Mouse (Mus musculus) embryonic facial prominence, embryonic 12.5 days (tissue): Measurements from ENCODE around the gene Galnt13. TPM values are rescaled to one million over a fixed set of nuclear protein-coding genes. Genes with fewer than 3 reads are reported as not detected.
"Not testable (repeated sequence)": the region's sequence is repeated elsewhere in the genome, so short reads cannot be mapped to it uniquely, and the experiment has no call there.

ENCODE experiments used
- ATAC-seq: fragments of 200-750 bp; cut with Nextera tagmentation; 2 replicates; pipeline ENCODE4 v1.8.0; 2017; ENCODE audit not compliant: insufficient number of reproducible peaks, insufficient read depth, low FRiP score, low TSS enrichment
- H3K27ac ChIP-seq: fragments of 300-500 bp; sonication (generic); 2 replicates; pipeline ENCODE4 v1.5.1; 2016; ENCODE audit warnings: mild to moderate bottlenecking
- H3K27me3 ChIP-seq: fragments of 300-500 bp; sonication (generic); 2 replicates; pipeline ENCODE4 v1.6.1; 2016; ENCODE audit warnings: mild to moderate bottlenecking, moderate library complexity
- H3K36me3 ChIP-seq: fragments of 300-500 bp; sonication (generic); 2 replicates; pipeline ENCODE4 v1.6.1; 2016; ENCODE audit warnings: mild to moderate bottlenecking
- H3K4me1 ChIP-seq: fragments of 300-500 bp; sonication (generic); 2 replicates; pipeline ENCODE4 v1.6.1; 2016
- H3K4me2 ChIP-seq: fragments of 300-500 bp; sonication (generic); replicated peaks from 2 replicates; pipeline ENCODE4 v1.6.1; 2016; ENCODE audit warnings: mild to moderate bottlenecking, moderate library complexity
- H3K4me3 ChIP-seq: fragments of 300-500 bp; sonication (generic); 2 replicates; pipeline ENCODE4 v1.5.1; 2016; ENCODE audit warnings: mild to moderate bottlenecking
- H3K9ac ChIP-seq: fragments of 300-500 bp; sonication (generic); 2 replicates; pipeline ENCODE4 v1.6.1; 2016; ENCODE audit warnings: mild to moderate bottlenecking, moderate library complexity
- H3K9me3 ChIP-seq: fragments of 300-500 bp; sonication (generic); 2 replicates; pipeline ENCODE4 v1.6.1; 2016; ENCODE audit warnings: mild to moderate bottlenecking, moderate library complexity
- WGBS: fragments of 180-500 bp; shearing (Covaris S2); methylation state at CpG from one replicate; pipeline ENCODE4 v1.1.7; 2016; 5-methylcytosine and 5-hydroxymethylcytosine counted together
- polyA plus RNA-seq: library from polyadenylated mRNA; unstranded; fragments of >200 nt; fragmentation: Nextera tagmentation; extraction: Ambion mirVana; gene quantifications from 2 replicates; pipeline ENCODE4 v1.2.1, GENCODE M21; 2016

Galnt13 gene
- polyA plus RNA-seq, 1 experiment from 2014 or later = 2.6 TPM

DNA sequence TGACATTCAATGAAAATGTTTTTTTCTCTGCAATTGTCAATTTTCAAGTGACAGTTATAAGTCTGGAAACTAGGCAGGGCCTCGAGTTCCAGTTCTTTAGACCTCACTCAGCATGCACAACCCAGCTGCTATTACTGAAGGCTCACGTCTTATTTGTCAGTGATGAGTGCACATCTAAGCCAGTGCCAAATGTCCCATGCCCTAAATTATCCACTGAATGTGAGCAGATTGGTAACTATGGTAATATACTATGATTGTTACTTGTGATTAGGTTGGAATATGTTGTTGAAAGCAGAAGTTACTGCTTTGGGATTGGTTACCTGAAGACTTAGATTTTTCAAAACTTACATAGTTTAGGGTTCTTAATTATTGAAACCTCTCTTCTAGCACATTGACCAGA lies 131.1 kb downstream of the Galnt13 start:
- Histone ChIP-seq H3K27ac (no peak overlapping the region), H3K4me2 (no peak overlapping the region), H3K9me3 (no peaks in the 10 kb centered on the region), H3K4me1 (no peaks in the 10 kb centered on the region), H3K36me3 (no peaks in the 10 kb centered on the region), H3K27me3 (no peaks in the 10 kb centered on the region), H3K4me3 (no peak overlapping the region), H3K9ac (no peak overlapping the region)
- ATAC-seq = no peak
- WGBS = 67% methylated on average over 2 of the region's 2 CpGs

- Histone ChIP-seq H3K9ac (no peak overlapping the region), H3K27ac (no peak overlapping the region), H3K4me3 (no peak overlapping the region), H3K4me2 (no peak overlapping the region), H3K4me1 (no peaks in the 10 kb centered on the region), H3K9me3 (no peaks in the 10 kb centered on the region), H3K27me3 (no peaks in the 10 kb centered on the region), H3K36me3 (no peaks in the 10 kb centered on the region)
- ATAC-seq = no peak
- 88% methylated on average over 9 of the region's 9 CpGs for WGBS
Observed at GRCm38 (mm10) chr2:54567632-54568031, 131.5 kb downstream of the Galnt13 start.

GRCm38 (mm10) chr2:54713817-54714216 lies 277.7 kb downstream of the Galnt13 start:
- H3K27me3 ChIP-seq, H3K4me2 ChIP-seq, H3K9ac ChIP-seq, ATAC-seq, H3K9me3 ChIP-seq, H3K36me3 ChIP-seq, H3K27ac ChIP-seq, H3K4me3 ChIP-seq, H3K4me1 ChIP-seq: not testable (repeated sequence)
- no CpG with 5 or more reads among the region's 5 CpGs for WGBS

- WGBS = 57% methylated on average over 2 of the region's 2 CpGs
- H3K4me2 ChIP-seq = no peak overlapping the region
- H3K9me3 ChIP-seq = no peaks in the 10 kb centered on the region
- H3K27me3 ChIP-seq = no peaks in the 10 kb centered on the region
- H3K4me3 ChIP-seq = no peak overlapping the region
- ATAC-seq = no peak
- no peak overlapping the region for H3K9ac ChIP-seq
- H3K4me1 ChIP-seq = no peaks in the 10 kb centered on the region
- no peaks in the 10 kb centered on the region for H3K36me3 ChIP-seq
- H3K27ac ChIP-seq = no peak overlapping the region
Observed at GRCm38 (mm10) chr2:54751232-54751631, 315.1 kb downstream of the Galnt13 start.

DNA sequence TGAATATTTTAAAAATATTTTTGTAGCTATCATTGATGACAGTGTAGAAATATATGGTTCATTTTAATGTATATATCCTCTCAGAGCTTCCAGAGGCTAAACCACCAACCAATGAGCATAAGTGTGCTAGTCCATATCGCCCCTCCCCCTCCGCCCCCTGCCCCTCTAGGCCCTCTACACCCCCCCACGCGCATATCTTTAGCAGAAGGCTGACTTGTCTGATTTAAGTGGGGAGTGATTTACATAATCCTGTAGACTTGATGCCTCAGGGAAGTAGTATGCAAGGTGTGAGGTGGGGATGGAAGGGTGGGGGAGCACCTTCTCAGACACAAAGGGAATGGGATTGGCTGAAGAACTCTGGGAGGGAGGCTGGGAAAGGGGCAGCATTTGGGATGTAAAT lies 323.7 kb downstream of the Galnt13 start:
- Histone ChIP-seq H3K4me2 (no peak overlapping the region), H3K27me3 (no peaks in the 10 kb centered on the region), H3K36me3 (no peaks in the 10 kb centered on the region), H3K4me3 (no peak overlapping the region), H3K9ac (no peak overlapping the region), H3K4me1 (no peaks in the 10 kb centered on the region), H3K9me3 (no peaks in the 10 kb centered on the region), H3K27ac (no peak overlapping the region)
- 33% methylated on average over 4 of the region's 4 CpGs for WGBS
- ATAC-seq = no peak

GRCm38 (mm10) chr2:54778790-54779273 lies 342.7 kb downstream of the Galnt13 start:
- H3K4me3 ChIP-seq = no peak overlapping the region
- no peaks in the 10 kb centered on the region for H3K4me1 ChIP-seq
- ATAC-seq = no peak
- no peak overlapping the region for H3K27ac ChIP-seq
- WGBS = 83% methylated on average over 2 of the region's 2 CpGs
- H3K36me3 ChIP-seq = no peaks in the 10 kb centered on the region
- no peak overlapping the region for H3K9ac ChIP-seq
- no peaks in the 10 kb centered on the region for H3K9me3 ChIP-seq
- no peak overlapping the region for H3K4me2 ChIP-seq
- H3K27me3 ChIP-seq = no peaks in the 10 kb centered on the region

DNA sequence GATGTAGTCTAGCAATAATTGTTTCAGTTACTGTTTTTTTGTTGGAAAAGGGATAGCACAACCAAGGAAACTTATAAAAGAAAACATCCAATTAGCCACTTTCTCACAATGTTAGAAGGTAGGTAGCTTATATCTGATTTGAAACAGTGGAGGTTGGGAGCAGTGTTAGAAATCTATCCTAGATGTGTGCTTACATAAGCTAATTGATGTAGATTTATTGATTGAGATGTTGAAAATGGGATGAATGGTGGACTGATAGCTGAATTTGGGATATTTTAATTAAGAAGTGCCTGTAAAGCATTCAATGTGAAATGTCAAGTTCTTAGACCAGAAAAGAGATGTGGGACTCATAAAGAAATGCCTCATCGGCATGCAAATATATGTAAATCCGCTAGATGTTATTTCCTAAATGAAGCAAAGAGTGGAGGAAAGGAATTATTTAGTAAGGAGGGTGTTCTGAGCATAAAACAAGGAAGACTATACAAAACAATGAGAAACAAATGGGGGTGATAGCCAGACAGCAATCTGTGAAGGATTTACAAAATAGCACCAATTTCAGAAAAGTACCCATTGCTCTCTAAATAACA lies 377.6 kb downstream of the Galnt13 start:
- Histone ChIP-seq H3K9ac (no peak overlapping the region), H3K4me3 (no peak overlapping the region), H3K36me3 (no peaks in the 10 kb centered on the region), H3K4me2 (no peak overlapping the region), H3K27ac (no peak overlapping the region), H3K4me1 (no peaks in the 10 kb centered on the region), H3K9me3 (no peaks in the 10 kb centered on the region), H3K27me3 (no peaks in the 10 kb centered on the region)
- 76% methylated on average over 2 of the region's 2 CpGs for WGBS
- ATAC-seq = no peak

GRCm38 (mm10) chr2:54841245-54841644 lies 405.1 kb downstream of the Galnt13 start:
- H3K4me2 ChIP-seq = no peak overlapping the region
- no peaks in the 10 kb centered on the region for H3K9me3 ChIP-seq
- H3K27ac ChIP-seq = no peak overlapping the region
- no peaks in the 10 kb centered on the region for H3K4me1 ChIP-seq
- H3K4me3 ChIP-seq = no peak overlapping the region
- H3K27me3 ChIP-seq = no peaks in the 10 kb centered on the region
- 42% methylated on average over 1 of the region's 1 CpGs for WGBS
- no peak overlapping the region for H3K9ac ChIP-seq
- ATAC-seq = no peak
- H3K36me3 ChIP-seq = no peaks in the 10 kb centered on the region

DNA sequence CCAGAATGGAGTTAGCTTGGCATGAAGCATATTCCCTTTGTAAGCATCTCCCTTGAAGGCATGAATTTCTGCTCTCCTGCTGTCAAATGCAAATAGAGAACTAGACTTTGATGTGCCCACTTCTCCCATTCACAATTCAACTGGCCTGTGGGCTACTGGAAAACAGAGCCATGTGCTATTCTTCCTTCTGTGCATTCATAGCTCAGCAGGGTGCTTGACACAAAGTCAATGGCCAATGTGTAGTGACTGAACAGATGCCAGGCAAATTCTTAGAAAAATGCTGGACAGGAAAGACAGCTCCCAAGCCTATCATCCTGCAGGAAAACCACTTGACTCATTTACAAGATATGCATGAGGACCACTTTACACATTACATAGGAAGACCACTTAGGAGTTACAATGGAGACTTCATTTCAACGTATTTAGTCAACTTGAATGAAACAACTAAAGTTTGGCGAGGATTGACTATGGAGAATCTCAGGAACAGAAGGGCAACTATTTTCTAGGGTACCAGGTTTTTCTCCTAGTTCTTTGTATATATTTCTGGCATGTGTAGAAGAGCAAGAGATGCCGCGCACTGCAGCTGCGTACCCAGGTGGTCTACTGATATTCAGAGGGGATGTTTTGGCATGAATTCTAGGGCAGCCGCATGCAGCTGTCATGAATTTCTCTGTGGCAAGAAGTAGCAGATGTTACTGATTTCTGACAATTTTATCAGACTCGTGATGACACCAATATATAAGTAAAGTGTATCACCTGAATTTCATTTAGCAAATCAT lies 470.4 kb downstream of the Galnt13 start:
- Histone ChIP-seq H3K4me3 (no peak overlapping the region), H3K9me3 (no peaks in the 10 kb centered on the region), H3K4me1 (no peaks in the 10 kb centered on the region), H3K9ac (no peak overlapping the region), H3K36me3 (no peaks in the 10 kb centered on the region), H3K27me3 (no peaks in the 10 kb centered on the region), H3K27ac (no peak overlapping the region), H3K4me2 (no peak overlapping the region)
- no peak for ATAC-seq
- WGBS = 77% methylated on average over 7 of the region's 7 CpGs

DNA sequence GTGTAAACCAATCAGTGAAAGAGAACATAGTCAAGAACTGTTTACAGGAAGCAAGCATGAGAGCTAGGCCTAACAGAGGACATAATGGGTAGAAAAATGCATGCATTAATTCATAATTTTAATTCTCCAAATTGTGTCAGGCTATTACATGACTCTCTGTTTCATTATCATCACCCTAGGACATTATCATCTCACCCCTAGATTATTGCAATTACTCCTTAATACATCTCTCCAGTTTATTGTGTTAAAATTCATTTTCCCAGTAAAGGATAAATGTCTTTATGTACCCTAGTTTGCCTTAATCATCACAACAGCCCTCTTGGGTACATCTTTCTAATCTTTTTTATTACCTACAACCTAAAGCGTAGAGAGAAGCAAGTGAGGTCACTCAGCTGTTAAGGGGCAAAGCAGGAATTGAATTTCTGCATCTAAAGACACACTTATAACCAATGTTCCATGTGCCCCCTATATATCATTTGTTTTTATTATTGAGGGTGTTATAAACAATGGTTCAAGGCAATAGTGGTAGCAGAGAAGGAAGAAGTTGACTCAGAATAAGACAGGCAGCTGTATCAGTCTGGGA lies 479.1 kb downstream of the Galnt13 start:
- Histone ChIP-seq H3K9me3 (no peaks in the 10 kb centered on the region), H3K36me3 (no peaks in the 10 kb centered on the region), H3K4me1 (no peaks in the 10 kb centered on the region), H3K27ac (no peak overlapping the region), H3K27me3 (no peaks in the 10 kb centered on the region), H3K4me2 (no peak overlapping the region), H3K9ac (no peak overlapping the region), H3K4me3 (no peak overlapping the region)
- ATAC-seq = no peak
- 80% methylated on average over 1 of the region's 1 CpGs for WGBS

DNA sequence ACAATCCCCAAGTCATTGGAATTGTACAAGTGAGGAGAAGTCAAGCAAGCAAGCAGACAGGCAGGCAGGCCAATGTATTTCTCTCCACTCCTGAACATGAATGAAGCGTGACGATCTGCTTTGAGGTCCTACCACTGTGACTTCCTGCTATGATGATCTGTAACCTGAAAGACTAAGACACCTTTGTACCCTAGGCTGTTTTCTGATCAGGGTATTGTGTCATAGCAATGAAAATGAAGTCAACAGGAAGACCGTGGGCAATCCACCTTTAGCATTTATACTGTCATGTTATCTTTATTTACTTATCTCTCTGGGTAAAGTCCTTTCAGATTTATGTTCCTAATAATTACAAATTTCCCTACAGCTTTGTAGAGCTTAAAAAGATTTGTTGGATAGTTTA lies 500.3 kb downstream of the Galnt13 start:
- WGBS = 78% methylated on average over 3 of the region's 3 CpGs
- Histone ChIP-seq H3K27me3 (no peaks in the 10 kb centered on the region), H3K4me3 (no peak overlapping the region), H3K36me3 (no peaks in the 10 kb centered on the region), H3K9me3 (no peaks in the 10 kb centered on the region), H3K4me1 (no peaks in the 10 kb centered on the region), H3K27ac (no peak overlapping the region), H3K4me2 (no peak overlapping the region), H3K9ac (no peak overlapping the region)
- ATAC-seq = no peak

DNA sequence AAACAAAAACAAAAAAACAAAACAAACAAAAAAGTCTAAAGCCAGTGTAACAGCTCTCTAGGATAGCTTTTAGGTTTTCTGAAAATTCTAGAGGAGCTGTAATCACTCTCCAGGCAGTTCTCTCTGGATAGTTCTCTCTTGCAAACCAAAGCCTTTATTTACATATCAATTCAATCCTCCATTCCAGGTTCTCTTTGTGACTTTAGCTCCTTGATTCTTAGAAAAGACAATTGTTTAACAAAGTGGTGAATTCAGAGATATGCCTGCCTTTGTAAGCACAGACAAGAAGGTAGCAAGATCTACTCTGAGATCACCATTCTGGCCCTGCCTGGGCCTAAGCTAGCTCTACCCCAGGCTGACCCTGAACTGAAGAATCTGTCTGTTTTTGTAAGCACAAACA lies 501.2 kb downstream of the Galnt13 start:
- no peaks in the 10 kb centered on the region for H3K9me3 ChIP-seq
- no peaks in the 10 kb centered on the region for H3K27me3 ChIP-seq
- no peak for ATAC-seq
- no peak overlapping the region for H3K27ac ChIP-seq
- H3K4me3 ChIP-seq = no peak overlapping the region
- H3K4me2 ChIP-seq = no peak overlapping the region
- H3K36me3 ChIP-seq = no peaks in the 10 kb centered on the region
- H3K4me1 ChIP-seq = no peaks in the 10 kb centered on the region
- H3K9ac ChIP-seq = no peak overlapping the region
